Mouse (Mus musculus): ENCODE measurements around the gene Auts2. TPM values are rescaled to one million over a fixed set of nuclear protein-coding genes. Genes with fewer than 3 reads are reported as not detected.
A peak's percentile ranks its signal among the peaks of the same experiment; 100 is the strongest.

The Auts2 gene
- polyA plus RNA-seq, 1 experiment from 2014 or later = 7.5 TPM

DNA sequence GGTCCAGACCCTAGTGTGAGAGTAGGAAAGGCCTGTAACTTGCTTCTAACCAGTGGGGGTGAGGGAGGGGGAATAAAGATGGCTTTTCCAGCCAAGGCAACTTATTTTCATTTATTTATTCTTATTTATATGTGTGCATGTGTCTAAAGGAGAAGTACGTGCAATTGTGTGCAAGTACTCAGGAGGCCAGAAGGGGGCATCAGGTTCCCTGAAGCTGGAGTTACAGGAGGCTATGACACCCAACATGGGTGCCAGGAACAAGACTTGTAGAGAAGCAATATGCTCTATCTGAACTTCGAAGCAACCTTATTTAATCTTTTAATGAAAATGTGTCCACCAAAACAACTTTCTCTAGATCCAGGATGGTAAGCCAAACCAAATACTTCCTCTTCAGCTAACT, 39.7 kb downstream of the Auts2 start:
- Histone ChIP-seq H3K4me2 (ENCODE audit: low read length) (no peak overlapping the region), H3K36me3 (ENCODE audit: insufficient read depth, low read length) (no peaks in the 10 kb centered on the region), H3K9me3 (replicated peaks; ENCODE audit: low read length) (no peaks in the 10 kb centered on the region), H3K4me1 (replicated peaks; ENCODE audit: insufficient read depth, low read length) (peaks cover 5% of the 10 kb centered on the region; the same call in 1 of the 2 replicates), H3K27ac (no peak overlapping the region), H3K9ac (ENCODE audit: low read depth, low read length) (no peak overlapping the region), H3K27me3 (ENCODE audit: insufficient read depth, low read length) (no peaks in the 10 kb centered on the region), H3K4me3 (replicated peaks; ENCODE audit: low read depth, low read length) (no peak overlapping the region)
- DNase-seq (ENCODE audit: low spot score) (no peak), ATAC-seq (replicated peaks; ENCODE audit: low FRiP score, low read depth) (no peak)
- peak; percentile 22; the same call in 1 of the 2 replicates for TF ChIP-seq CTCF (IDR thresholded peaks at IDR 0.05; ENCODE audit: low read depth)
- 95% methylated on average over 2 of the region's 2 CpGs for WGBS

DNA sequence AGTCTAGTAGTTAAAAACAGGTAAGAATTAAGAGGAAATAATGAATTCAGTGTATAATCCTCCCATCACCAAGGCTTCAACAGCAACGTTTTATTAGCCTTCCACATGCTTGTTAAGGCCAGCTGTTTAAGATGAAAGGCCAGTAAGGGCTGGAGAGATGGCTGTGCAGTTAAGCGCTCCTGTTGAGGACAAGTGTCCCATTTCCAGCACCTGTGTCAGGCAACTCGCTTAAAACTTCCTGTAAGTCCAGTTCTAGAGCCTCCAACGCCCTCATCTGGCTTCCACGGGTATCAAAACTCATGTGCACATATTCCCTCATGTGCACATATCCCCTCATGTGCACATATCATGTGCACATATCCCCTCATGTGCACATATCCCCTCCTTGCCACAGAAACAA, 41.1 kb downstream of the Auts2 start:
- Histone ChIP-seq H3K9ac (ENCODE audit: low read depth, low read length) (no peak overlapping the region), H3K27ac (no peak overlapping the region), H3K36me3 (ENCODE audit: insufficient read depth, low read length) (no peaks in the 10 kb centered on the region), H3K9me3 (replicated peaks; ENCODE audit: low read length) (no peaks in the 10 kb centered on the region), H3K4me2 (ENCODE audit: low read length) (no peak overlapping the region), H3K4me1 (replicated peaks; ENCODE audit: insufficient read depth, low read length) (peaks cover 5% of the 10 kb centered on the region; the same call in 1 of the 2 replicates), H3K4me3 (replicated peaks; ENCODE audit: low read depth, low read length) (no peak overlapping the region), H3K27me3 (ENCODE audit: insufficient read depth, low read length) (no peaks in the 10 kb centered on the region)
- DNase-seq (ENCODE audit: low spot score) (no peak), ATAC-seq (replicated peaks; ENCODE audit: low FRiP score, low read depth) (no peak)
- WGBS = 33% methylated on average over 5 of the region's 5 CpGs
- no peak; the same call in 1 of the 2 replicates for TF ChIP-seq CTCF (IDR thresholded peaks at IDR 0.05; ENCODE audit: low read depth)

- ATAC-seq (replicated peaks; ENCODE audit: low FRiP score, low read depth) = no peak
- Histone ChIP-seq H3K27me3 (ENCODE audit: insufficient read depth, low read length) (no peaks in the 10 kb centered on the region), H3K4me1 (replicated peaks; ENCODE audit: insufficient read depth, low read length) (peaks cover 5% of the 10 kb centered on the region; the same call in 1 of the 2 replicates), H3K36me3 (ENCODE audit: insufficient read depth, low read length) (no peaks in the 10 kb centered on the region), H3K9me3 (replicated peaks; ENCODE audit: low read length) (no peaks in the 10 kb centered on the region), H3K4me2 (ENCODE audit: low read length) (no peak overlapping the region), H3K27ac (no peak overlapping the region), H3K9ac (ENCODE audit: low read depth, low read length) (no peak overlapping the region), H3K4me3 (replicated peaks; ENCODE audit: low read depth, low read length) (no peak overlapping the region)
- WGBS = 12% methylated on average over 3 of the region's 3 CpGs
- DNase-seq (ENCODE audit: low spot score) = peak; percentile 43
- no peak for TF ChIP-seq CTCF (IDR thresholded peaks at IDR 0.05; ENCODE audit: low read depth)
Measured at GRCm38 (mm10) chr5:132500817-132501231, 42.3 kb downstream of the Auts2 start.

- WGBS = 75% methylated on average over 2 of the region's 2 CpGs
- Histone ChIP-seq H3K9ac (ENCODE audit: low read depth, low read length) (no peak overlapping the region), H3K36me3 (ENCODE audit: insufficient read depth, low read length) (no peaks in the 10 kb centered on the region), H3K27me3 (ENCODE audit: insufficient read depth, low read length) (no peaks in the 10 kb centered on the region), H3K4me1 (replicated peaks; ENCODE audit: insufficient read depth, low read length) (peaks cover 5% of the 10 kb centered on the region; the same call in 1 of the 2 replicates), H3K27ac (no peak overlapping the region), H3K4me2 (ENCODE audit: low read length) (no peak overlapping the region), H3K4me3 (replicated peaks; ENCODE audit: low read depth, low read length) (no peak overlapping the region), H3K9me3 (replicated peaks; ENCODE audit: low read length) (no peaks in the 10 kb centered on the region)
- ATAC-seq (replicated peaks; ENCODE audit: low FRiP score, low read depth) = no peak
- no peak for DNase-seq (ENCODE audit: low spot score)
- TF ChIP-seq CTCF (IDR thresholded peaks at IDR 0.05; ENCODE audit: low read depth) = no peak
Measured at GRCm38 (mm10) chr5:132498896-132499295, 44.2 kb downstream of the Auts2 start.

GRCm38 (mm10) chr5:132498045-132498444, 45.1 kb downstream of the Auts2 start:
- no peak for ATAC-seq (replicated peaks; ENCODE audit: low FRiP score, low read depth)
- TF ChIP-seq CTCF (IDR thresholded peaks at IDR 0.05; ENCODE audit: low read depth) = no peak

DNA sequence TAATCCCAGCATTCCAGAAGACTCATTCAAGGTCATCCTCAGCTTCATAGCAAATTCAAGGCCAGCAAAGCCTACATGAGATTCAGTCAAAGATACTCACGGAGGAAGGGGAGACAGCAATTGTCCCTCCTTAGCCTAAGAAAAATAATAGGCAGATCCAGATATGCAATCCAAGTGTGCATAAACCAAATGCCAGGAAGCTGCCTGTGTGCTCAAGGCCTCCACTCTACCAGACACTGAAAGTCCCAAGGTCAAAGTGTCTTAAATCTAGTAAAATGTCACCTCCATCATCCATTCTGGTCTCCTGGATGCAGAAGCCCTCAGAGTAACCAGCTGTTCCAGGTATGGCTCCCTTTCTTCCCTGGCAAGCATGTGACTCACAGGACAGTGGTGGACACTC, 50.4 kb downstream of the Auts2 start:
- 86% methylated on average over 1 of the region's 1 CpGs for WGBS
- DNase-seq (ENCODE audit: low spot score) = no peak
- no peak overlapping the region for H3K4me3 ChIP-seq (replicated peaks; ENCODE audit: low read depth, low read length)
- H3K36me3 ChIP-seq (ENCODE audit: insufficient read depth, low read length) = no peaks in the 10 kb centered on the region
- no peak overlapping the region for H3K9ac ChIP-seq (ENCODE audit: low read depth, low read length)
- H3K27me3 ChIP-seq (ENCODE audit: insufficient read depth, low read length) = no peaks in the 10 kb centered on the region
- H3K27ac ChIP-seq = no peak overlapping the region
- ATAC-seq (replicated peaks; ENCODE audit: low FRiP score, low read depth) = no peak
- no peak for TF ChIP-seq CTCF (IDR thresholded peaks at IDR 0.05; ENCODE audit: low read depth)
- H3K4me1 ChIP-seq (replicated peaks; ENCODE audit: insufficient read depth, low read length) = peaks cover 14% of the 10 kb centered on the region
- H3K4me2 ChIP-seq (ENCODE audit: low read length) = no peak overlapping the region
- no peaks in the 10 kb centered on the region for H3K9me3 ChIP-seq (replicated peaks; ENCODE audit: low read length)

More at GRCm38 (mm10) chr5:132498045-132498444, 45.1 kb downstream of the Auts2 start:
- Histone ChIP-seq H3K27ac (no peak overlapping the region), H3K4me1 (replicated peaks; ENCODE audit: insufficient read depth, low read length) (peaks cover 5% of the 10 kb centered on the region; the same call in 1 of the 2 replicates), H3K27me3 (ENCODE audit: insufficient read depth, low read length) (no peaks in the 10 kb centered on the region), H3K9ac (ENCODE audit: low read depth, low read length) (no peak overlapping the region), H3K9me3 (replicated peaks; ENCODE audit: low read length) (no peaks in the 10 kb centered on the region), H3K36me3 (ENCODE audit: insufficient read depth, low read length) (no peaks in the 10 kb centered on the region), H3K4me2 (ENCODE audit: low read length) (no peak overlapping the region), H3K4me3 (replicated peaks; ENCODE audit: low read depth, low read length) (no peak overlapping the region)
- no peak for DNase-seq (ENCODE audit: low spot score)
- WGBS = 87% methylated on average over 5 of the region's 5 CpGs

DNA sequence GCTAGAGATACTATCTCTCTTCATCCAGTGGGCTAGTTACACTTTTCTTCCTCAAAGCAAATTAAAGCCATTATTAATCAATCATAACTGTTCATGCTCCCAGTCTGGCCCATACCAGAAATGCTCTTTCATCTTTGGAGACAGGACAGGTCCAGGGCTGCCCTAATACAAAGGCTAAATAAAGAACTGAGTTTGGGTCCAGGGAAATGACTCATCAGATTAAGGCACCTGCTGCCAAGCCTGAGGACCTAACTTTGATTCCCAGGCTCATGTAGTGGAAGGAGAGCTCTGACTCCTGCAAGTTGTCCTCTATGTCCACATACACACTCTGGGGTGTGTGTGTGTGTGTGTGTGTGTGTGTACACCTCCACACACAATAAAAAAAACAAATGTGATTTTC, 51.1 kb downstream of the Auts2 start:
- no peak overlapping the region for H3K4me3 ChIP-seq (replicated peaks; ENCODE audit: low read depth, low read length)
- H3K9ac ChIP-seq (ENCODE audit: low read depth, low read length) = no peak overlapping the region
- H3K27ac ChIP-seq = no peak overlapping the region
- DNase-seq (ENCODE audit: low spot score) (no peak), ATAC-seq (replicated peaks; ENCODE audit: low FRiP score, low read depth) (no peak)
- H3K9me3 ChIP-seq (replicated peaks; ENCODE audit: low read length) = no peaks in the 10 kb centered on the region
- H3K4me1 ChIP-seq (replicated peaks; ENCODE audit: insufficient read depth, low read length) = peaks cover 14% of the 10 kb centered on the region
- no peaks in the 10 kb centered on the region for H3K36me3 ChIP-seq (ENCODE audit: insufficient read depth, low read length)
- H3K27me3 ChIP-seq (ENCODE audit: insufficient read depth, low read length) = no peaks in the 10 kb centered on the region
- H3K4me2 ChIP-seq (ENCODE audit: low read length) = no peak overlapping the region
- no peak for TF ChIP-seq CTCF (IDR thresholded peaks at IDR 0.05; ENCODE audit: low read depth)

Measured in kidney, postnatal 0 days (tissue).